Mouse (Mus musculus): ENCODE results near the gene Zfp948. TPM values are rescaled to one million over a fixed set of nuclear protein-coding genes. Genes with fewer than 3 reads are reported as not detected.
"Not testable (repeated sequence)": the region's sequence is repeated elsewhere in the genome, so short reads cannot be mapped to it uniquely, and the experiment has no call there.

Gene Zfp948
- polyA plus RNA-seq, 1 experiment from 2014 or later, result 9.7 TPM

- Histone ChIP-seq H3K36me3 (no peaks in the 10 kb centered on the region), H3K9me3 (replicated peaks) (no peaks in the 10 kb centered on the region), H3K4me1 (replicated peaks) (peaks cover 19% of the 10 kb centered on the region), H3K27me3 (no peaks in the 10 kb centered on the region), H3K4me2 (peak overlapping the region; percentile 88; the same call in 1 of the 2 replicates), H3K9ac (no peak overlapping the region), H3K4me3 (0 out of 2 replicates have a peak overlapping the region, but pooled peaks have one; percentile 5), H3K27ac (no peak overlapping the region)
- 44% methylated on average over 2 of the region's 2 CpGs for WGBS
- no peak for ATAC-seq (replicated peaks; ENCODE audit: insufficient number of reproducible peaks, insufficient read depth, low FRiP score, low read depth)
Measured at GRCm38 (mm10) chr17:21536676-21537075, 30.1 kb upstream of the Zfp948 start.

DNA sequence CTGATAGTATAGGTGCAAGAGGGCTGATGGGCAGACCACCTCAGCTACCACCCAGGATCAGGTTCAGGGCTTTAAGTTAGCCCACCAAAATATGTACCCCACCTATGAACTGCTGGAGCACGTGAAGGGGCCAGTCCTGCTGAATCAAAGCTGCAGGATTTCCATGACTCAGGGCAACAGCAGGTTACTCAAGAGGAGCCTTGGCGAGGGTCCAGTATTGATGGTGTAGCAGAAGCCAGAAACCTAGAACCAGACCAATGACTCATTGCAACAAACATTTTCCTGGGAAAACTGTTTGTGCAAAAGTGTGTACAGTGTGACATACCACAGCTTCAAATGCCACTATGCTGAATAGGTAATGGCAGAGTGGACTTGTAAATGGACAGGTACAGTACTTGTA lies 9.0 kb upstream of the Zfp948 start:
- Histone ChIP-seq H3K36me3 (peaks cover 33% of the 10 kb centered on the region), H3K4me2 (no peak overlapping the region), H3K4me3 (no peak overlapping the region), H3K27me3 (no peaks in the 10 kb centered on the region), H3K4me1 (replicated peaks) (no peaks in the 10 kb centered on the region), H3K27ac (no peak overlapping the region), H3K9me3 (replicated peaks) (no peaks in the 10 kb centered on the region), H3K9ac (no peak overlapping the region)
- no peak for ATAC-seq (replicated peaks; ENCODE audit: insufficient number of reproducible peaks, insufficient read depth, low FRiP score, low read depth)
- 77% methylated on average over 2 of the region's 2 CpGs for WGBS

- peaks cover 16% of the 10 kb centered on the region for H3K36me3 ChIP-seq
- 1% methylated on average over 5 of the region's 5 CpGs for WGBS
- no peaks in the 10 kb centered on the region for H3K9me3 ChIP-seq (replicated peaks)
- H3K4me1 ChIP-seq (replicated peaks), result peaks cover 7% of the 10 kb centered on the region
- H3K27me3 ChIP-seq, result no peaks in the 10 kb centered on the region
- H3K4me3 ChIP-seq, result peak overlapping the region; percentile 67
- H3K27ac ChIP-seq, result peak overlapping the region; percentile 93
- peak overlapping the region; percentile 83 for H3K4me2 ChIP-seq
- H3K9ac ChIP-seq, result peak overlapping the region; percentile 64
- ATAC-seq (replicated peaks; ENCODE audit: insufficient number of reproducible peaks, insufficient read depth, low FRiP score, low read depth), result peak; percentile 68
Measured at GRCm38 (mm10) chr17:21566220-21566619, 588 bp upstream of the Zfp948 start.

GRCm38 (mm10) chr17:21567696-21568095 lies 888 bp downstream of the Zfp948 start:
- ATAC-seq (replicated peaks; ENCODE audit: insufficient number of reproducible peaks, insufficient read depth, low FRiP score, low read depth), result no peak
- no peak overlapping the region for H3K9ac ChIP-seq

DNA sequence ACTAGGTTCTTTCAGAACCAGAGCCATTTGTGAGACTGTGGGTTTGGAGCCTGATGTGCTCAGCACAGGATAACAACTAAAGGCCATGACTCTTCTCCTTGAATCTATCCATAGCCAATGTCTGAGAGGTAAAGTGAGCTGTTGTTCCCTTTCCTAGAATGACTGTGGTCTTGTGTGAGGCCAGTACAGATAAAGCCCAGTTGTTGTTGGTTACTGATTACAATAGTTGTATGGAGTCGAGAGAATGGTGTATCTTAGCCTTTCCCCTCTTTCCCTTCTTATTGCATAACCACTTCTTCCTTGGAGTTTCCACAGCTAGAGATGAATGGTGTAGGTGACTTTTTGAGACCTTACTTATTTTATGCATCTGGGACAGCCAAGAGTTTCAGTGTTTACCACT lies 12.3 kb downstream of the Zfp948 start:
- H3K4me1 ChIP-seq (replicated peaks), result no peaks in the 10 kb centered on the region
- 70% methylated on average over 1 of the region's 1 CpGs for WGBS
- H3K9me3 ChIP-seq (replicated peaks), result no peaks in the 10 kb centered on the region
- no peak overlapping the region for H3K4me2 ChIP-seq
- ATAC-seq (replicated peaks; ENCODE audit: insufficient number of reproducible peaks, insufficient read depth, low FRiP score, low read depth), result no peak
- no peak overlapping the region for H3K27ac ChIP-seq
- H3K9ac ChIP-seq, result no peak overlapping the region
- no peak overlapping the region for H3K4me3 ChIP-seq
- H3K27me3 ChIP-seq, result no peaks in the 10 kb centered on the region
- peaks cover 29% of the 10 kb centered on the region for H3K36me3 ChIP-seq

More at GRCm38 (mm10) chr17:21567696-21568095, 888 bp downstream of the Zfp948 start:
- Histone ChIP-seq H3K36me3 (peaks cover 8% of the 10 kb centered on the region; the same call in 1 of the 2 replicates), H3K4me1 (replicated peaks) (peaks cover 7% of the 10 kb centered on the region), H3K27ac (peak overlapping the region; percentile 28; the same call in 1 of the 2 replicates), H3K27me3 (no peaks in the 10 kb centered on the region), H3K9me3 (replicated peaks) (no peaks in the 10 kb centered on the region), H3K4me2 (peak overlapping the region; percentile 83), H3K4me3 (peak overlapping the region; percentile 36)
- 37% methylated on average over 1 of the region's 1 CpGs for WGBS

- Histone ChIP-seq H3K4me1 (replicated peaks) (no peaks in the 10 kb centered on the region), H3K27me3 (no peaks in the 10 kb centered on the region), H3K4me2 (no peak overlapping the region), H3K27ac (no peak overlapping the region), H3K9ac (no peak overlapping the region), H3K4me3 (no peak overlapping the region), H3K36me3 (peaks cover 33% of the 10 kb centered on the region), H3K9me3 (replicated peaks) (no peaks in the 10 kb centered on the region)
- ATAC-seq (replicated peaks; ENCODE audit: insufficient number of reproducible peaks, insufficient read depth, low FRiP score, low read depth), result no peak; the same call in 1 of the 2 replicates
- WGBS, result 20% methylated on average over 5 of the region's 5 CpGs
Measured at GRCm38 (mm10) chr17:21579493-21580175, 12.8 kb downstream of the Zfp948 start.

GRCm38 (mm10) chr17:21585521-21585920 lies 18.7 kb downstream of the Zfp948 start:
- WGBS, result 94% methylated on average over 2 of the region's 2 CpGs
- H3K27ac ChIP-seq, result no peak overlapping the region
- H3K36me3 ChIP-seq, result peaks cover 63% of the 10 kb centered on the region
- no peak overlapping the region for H3K9ac ChIP-seq
- no peak for ATAC-seq (replicated peaks; ENCODE audit: insufficient number of reproducible peaks, insufficient read depth, low FRiP score, low read depth)
- no peak overlapping the region for H3K4me2 ChIP-seq
- no peaks in the 10 kb centered on the region for H3K27me3 ChIP-seq
- no peaks in the 10 kb centered on the region; the same call in 1 of the 2 replicates for H3K9me3 ChIP-seq (replicated peaks)
- H3K4me3 ChIP-seq, result no peak overlapping the region
- H3K4me1 ChIP-seq (replicated peaks), result no peaks in the 10 kb centered on the region

DNA sequence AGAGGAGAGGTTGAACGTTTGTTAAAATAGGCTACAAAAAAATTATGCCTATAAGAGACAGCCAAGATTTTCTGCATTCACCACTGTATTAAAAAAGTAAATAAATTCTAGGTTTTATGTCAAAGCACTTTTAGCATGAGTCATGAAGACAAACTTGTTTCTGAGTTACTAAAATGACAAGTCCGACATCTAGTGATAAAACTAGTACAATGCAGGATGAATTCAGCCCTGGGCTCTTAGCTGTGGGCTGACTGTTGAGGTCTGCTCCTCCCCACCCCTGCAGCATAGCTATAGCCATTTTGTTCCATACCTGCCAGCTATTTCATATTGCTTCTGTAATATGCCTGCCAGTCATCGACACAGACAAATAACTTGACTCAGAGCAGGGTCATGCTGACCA lies 49.5 kb downstream of the Zfp948 start:
- Histone ChIP-seq H3K9me3 (replicated peaks) (no peaks in the 10 kb centered on the region), H3K9ac (no peak overlapping the region), H3K27me3 (no peaks in the 10 kb centered on the region), H3K4me2 (no peak overlapping the region), H3K27ac (no peak overlapping the region), H3K4me3 (no peak overlapping the region), H3K4me1 (replicated peaks) (no peaks in the 10 kb centered on the region), H3K36me3 (no peaks in the 10 kb centered on the region)
- ATAC-seq (replicated peaks; ENCODE audit: insufficient number of reproducible peaks, insufficient read depth, low FRiP score, low read depth), result no peak
- 70% methylated on average over 3 of the region's 3 CpGs for WGBS

DNA sequence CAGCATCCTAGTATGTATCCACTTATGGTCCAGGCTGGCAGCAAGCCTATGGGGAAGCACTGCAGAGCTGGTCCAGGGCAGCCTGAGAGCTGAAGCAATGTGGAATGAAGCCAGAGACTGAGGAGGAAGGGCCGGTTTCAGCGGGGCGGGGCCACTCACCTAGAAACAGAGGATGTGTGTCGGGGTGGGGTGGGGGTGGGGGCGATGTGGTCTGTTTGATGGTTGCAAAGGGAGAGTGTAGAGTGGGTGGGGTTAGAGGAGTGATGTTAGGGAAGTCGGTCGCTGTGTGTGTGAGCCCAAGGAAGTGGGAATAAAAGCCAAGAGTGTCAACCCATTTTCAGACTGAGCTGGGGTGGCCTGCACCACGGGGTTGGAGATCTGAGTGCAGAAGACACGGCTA lies 50.5 kb downstream of the Zfp948 start:
- Histone ChIP-seq H3K9ac (no peak overlapping the region), H3K9me3 (replicated peaks) (no peaks in the 10 kb centered on the region), H3K27ac (no peak overlapping the region), H3K4me2 (peak overlapping the region; percentile 49), H3K27me3 (no peaks in the 10 kb centered on the region), H3K36me3 (no peaks in the 10 kb centered on the region), H3K4me3 (no peak overlapping the region; the same call in 1 of the 2 replicates), H3K4me1 (replicated peaks) (no peaks in the 10 kb centered on the region)
- ATAC-seq (replicated peaks; ENCODE audit: insufficient number of reproducible peaks, insufficient read depth, low FRiP score, low read depth), result 0 out of 2 replicates have a peak, but pooled peaks have one; percentile 39
- WGBS, result 10% methylated on average over 9 of the region's 9 CpGs

- Histone ChIP-seq H3K9ac (no peak overlapping the region), H3K4me1 (replicated peaks) (no peaks in the 10 kb centered on the region), H3K36me3 (no peaks in the 10 kb centered on the region), H3K4me3 (no peak overlapping the region), H3K27me3 (no peaks in the 10 kb centered on the region), H3K9me3 (replicated peaks) (no peaks in the 10 kb centered on the region), H3K27ac (no peak overlapping the region), H3K4me2 (no peak overlapping the region)
- ATAC-seq (replicated peaks; ENCODE audit: insufficient number of reproducible peaks, insufficient read depth, low FRiP score, low read depth), result no peak
- WGBS, result no CpG with 5 or more reads among the region's 3 CpGs
Measured at GRCm38 (mm10) chr17:21623647-21624046, 56.8 kb downstream of the Zfp948 start.

GRCm38 (mm10) chr17:21635758-21636157 lies 69.0 kb downstream of the Zfp948 start:
- not testable (repeated sequence) for H3K4me3 ChIP-seq; H3K4me1 ChIP-seq (replicated peaks); ATAC-seq (replicated peaks; ENCODE audit: insufficient number of reproducible peaks, insufficient read depth, low FRiP score, low read depth); H3K36me3 ChIP-seq; H3K27ac ChIP-seq; H3K9ac ChIP-seq; H3K9me3 ChIP-seq (replicated peaks); H3K27me3 ChIP-seq; H3K4me2 ChIP-seq
- 49% methylated on average over 4 of the region's 4 CpGs for WGBS
